Mouse (Mus musculus) adipocyte (in vitro differentiated cells): ENCODE measurements at regions not wholly inside any gene's neighbourhood (a gene's known extent, or its start where the extent isn't known, plus 50 kb on each side); places are given as distances from the start of the nearest gene placed in this dataset.

Experiments used
- DNase-seq: peaks from one replicate; pipeline ENCODE4 v3.0.0-alpha.2; 2016; ENCODE audit warnings: low spot score

DNA sequence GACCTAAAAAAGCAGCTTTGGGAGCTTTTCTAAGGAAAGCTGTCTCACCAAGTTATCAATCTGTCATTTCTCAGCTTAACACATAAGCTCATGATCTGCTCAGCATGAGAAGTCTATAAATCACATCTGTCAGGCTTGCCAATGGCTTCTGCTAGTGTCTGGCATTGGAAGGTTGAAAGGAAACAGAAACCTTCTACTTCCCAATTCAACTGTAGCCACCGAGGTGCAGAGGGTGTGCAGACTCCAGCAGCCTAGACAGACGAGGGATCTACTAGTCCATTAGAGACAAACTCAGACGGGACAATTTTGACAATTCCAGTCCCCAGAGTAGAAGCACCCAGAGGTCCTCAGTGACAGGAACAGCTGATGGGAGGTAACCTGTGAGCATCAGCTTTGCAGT lies 103.0 kb downstream of the Nab1 start:
- no peak for DNase-seq

DNA sequence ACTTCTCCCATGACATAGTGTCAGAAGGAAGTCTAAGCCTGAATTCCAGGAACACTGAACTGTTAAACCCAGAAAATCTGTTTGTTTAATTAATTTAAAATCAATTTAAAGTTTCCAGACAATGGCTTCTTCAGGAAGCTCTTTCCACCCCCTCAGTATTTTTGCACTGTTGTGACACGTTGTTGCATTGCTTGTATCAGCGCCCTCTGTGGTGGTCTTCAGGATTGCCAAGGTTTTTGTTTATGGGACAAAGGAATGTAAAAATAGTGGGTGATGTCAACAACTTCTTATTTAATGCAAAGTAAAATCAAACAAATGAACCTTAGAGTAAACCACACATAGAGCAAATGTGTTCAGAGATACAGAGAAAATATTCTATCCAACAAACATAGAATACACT lies 107.5 kb downstream of the Nab1 start:
- DNase-seq: no peak

DNA sequence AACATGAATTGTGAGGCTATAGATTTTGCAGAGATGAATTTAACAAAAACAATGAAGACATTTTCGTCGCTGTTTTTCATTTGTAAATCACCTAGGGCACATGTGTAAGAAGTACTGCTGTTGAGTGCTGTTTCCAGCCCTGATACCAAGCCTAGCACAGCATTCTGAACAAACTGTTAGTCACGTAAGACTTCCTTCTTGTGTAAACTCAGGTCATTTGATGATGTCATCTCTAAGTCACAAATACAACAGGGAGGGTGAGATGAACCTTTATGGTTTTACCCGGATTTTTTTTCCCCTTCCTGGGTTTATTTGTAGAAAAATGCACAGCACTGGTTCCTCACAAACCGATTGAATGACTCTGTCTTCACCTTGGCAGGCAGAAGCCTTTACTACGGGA lies 111.6 kb downstream of the Nab1 start:
- no peak for DNase-seq

DNA sequence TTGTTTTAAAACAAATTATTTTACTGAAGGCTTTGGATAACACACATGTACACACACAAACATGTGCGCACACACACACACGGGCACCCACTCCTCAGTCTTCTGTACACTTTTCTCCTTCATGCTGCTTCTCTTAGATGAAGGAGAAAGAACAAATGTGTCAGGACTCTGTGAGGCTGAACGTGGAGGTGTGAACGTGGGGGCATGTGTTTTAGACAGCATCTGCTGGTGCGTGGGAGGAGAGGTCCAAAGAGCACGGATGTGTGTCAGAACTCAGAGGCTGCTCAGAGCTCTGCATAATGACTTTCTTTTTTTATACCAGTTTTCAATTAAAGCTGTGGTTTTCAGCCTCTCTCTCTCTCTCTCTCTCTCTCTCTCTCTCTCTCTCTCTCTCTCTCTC lies 112.4 kb downstream of the Nab1 start:
- DNase-seq: no peak

DNA sequence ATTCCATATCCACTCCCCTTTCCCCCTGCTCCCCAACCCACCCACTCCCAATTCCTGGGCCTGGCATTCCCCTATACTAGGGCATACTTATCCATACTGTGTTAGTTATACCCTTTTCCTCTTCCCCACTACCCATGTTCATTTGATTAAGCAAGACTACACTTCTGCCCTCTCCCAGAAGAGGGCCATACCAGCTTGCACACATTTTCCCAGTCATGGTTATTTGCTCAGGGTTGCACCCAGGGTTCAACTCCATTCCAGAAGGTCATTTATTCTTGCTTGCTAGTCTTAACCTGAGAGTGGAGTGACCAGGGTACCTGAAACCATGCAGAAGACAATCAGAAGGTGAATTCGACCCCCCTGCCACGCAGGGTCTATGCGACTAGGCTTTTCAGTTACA lies 113.4 kb downstream of the Nab1 start:
- DNase-seq: no peak

DNA sequence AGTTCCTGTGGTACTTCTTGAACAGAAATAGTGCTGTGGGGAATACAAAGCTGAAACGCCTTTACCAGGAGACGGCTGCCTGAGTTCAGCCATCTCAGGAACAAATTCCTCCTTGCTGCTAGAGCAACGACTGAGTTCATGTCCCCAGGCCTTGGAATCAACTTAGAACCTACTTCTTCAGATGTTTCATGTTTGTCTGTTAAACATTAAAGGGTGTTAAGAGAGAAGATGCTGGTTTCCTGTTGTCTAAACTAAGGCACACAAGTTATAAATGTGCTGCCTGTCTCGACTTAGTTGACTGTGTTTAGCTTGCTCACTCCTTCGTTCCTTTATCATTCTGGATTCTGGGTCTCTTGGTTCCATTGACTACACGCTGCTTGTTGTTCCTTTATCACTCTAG lies 125.2 kb downstream of the Nab1 start:
- no peak for DNase-seq

DNA sequence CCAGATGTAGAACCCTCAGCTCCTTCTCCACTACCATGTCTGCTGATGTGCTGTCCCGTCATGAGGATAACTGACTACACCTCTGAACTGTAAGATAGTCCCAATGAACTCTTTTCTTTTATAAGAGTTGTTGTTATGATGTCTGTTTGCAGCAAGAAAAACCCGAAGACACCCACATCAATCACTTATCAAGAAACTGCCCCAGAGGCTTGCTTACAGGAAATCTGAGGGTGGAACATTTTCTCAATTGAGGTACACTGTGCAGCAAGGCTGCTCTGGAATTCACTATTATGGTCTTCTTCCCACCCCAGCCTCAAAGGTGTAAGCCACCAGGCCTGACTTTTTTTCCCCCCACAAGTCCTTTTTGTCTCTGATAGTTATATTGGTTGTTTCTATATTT lies 125.8 kb downstream of the Nab1 start:
- DNase-seq: no peak

DNA sequence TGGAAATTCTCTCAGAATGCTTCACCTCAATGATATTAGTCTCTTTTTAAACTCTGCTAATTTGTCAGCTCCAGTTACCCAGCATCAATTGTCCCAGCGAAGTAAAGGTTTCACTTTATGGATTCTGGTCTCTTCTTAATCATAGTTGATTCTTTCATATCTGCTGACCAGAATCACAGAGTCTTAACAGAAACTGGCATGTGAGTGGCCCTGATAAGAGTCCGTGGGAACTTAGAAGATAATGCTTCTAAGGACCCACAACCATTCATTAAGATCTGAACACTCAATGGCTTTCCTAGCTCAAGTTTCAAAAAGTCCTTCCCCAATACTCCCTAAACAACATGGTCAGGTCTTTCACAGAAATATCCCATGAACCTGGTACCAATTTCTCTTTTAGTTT lies 126.7 kb downstream of the Nab1 start:
- no peak for DNase-seq

DNA sequence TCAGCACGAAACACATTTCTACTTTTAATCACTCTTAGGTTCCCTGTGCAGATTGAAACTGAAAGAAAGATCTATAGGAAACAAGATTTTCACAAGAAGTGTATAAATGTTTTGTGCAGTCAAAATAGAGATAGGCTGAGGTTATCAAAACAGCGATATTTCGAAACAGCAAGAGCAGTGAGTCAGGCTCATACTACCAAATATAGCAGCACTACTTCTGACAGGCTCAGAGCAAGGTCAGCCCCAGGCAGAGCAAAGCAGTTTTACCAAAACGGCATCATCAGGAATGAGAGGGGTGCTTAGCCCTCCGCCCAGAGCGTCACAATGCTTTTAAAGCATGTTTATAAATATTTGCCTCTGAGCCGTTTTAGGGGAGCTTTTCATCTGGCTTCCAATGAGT lies 133.4 kb upstream of the Gls start:
- peak; percentile 11 for DNase-seq

DNA sequence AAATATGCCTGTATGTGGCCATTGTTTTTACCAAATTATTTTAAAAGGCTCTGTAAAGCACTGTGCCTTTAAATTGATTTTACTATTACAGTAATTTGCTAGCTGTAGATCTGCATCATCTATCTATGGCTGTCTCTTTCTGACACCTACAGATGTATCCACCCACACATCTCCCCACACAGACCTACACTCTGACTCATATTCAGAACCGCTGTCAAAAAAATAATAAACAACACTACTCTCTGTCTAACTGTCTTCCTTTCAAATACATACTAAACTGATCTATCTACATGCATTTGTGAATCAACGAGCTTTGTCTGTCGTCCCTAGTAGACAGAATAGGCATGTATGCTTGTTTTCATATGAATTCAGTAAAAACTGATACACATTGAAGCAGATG lies 130.6 kb upstream of the Gls start:
- no peak for DNase-seq

DNA sequence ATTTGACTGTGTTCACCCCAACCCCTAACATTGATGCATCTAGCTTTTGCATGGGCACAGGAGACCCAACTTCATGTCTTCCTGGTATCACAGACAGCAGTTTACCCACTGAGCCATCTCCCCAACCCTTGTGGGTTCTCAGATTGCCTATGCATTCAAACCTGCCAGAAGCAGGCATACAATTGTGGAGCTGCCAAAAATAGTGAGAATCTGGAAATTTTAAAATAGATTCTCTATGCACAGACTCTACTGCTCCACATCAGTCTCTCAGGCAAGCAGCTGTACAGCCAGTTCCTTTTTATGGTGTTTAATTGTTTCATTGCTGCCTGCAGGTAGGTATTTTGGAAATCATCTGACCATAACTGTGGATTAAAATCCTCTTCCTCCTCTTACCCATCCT lies 129.9 kb upstream of the Gls start:
- no peak for DNase-seq

DNA sequence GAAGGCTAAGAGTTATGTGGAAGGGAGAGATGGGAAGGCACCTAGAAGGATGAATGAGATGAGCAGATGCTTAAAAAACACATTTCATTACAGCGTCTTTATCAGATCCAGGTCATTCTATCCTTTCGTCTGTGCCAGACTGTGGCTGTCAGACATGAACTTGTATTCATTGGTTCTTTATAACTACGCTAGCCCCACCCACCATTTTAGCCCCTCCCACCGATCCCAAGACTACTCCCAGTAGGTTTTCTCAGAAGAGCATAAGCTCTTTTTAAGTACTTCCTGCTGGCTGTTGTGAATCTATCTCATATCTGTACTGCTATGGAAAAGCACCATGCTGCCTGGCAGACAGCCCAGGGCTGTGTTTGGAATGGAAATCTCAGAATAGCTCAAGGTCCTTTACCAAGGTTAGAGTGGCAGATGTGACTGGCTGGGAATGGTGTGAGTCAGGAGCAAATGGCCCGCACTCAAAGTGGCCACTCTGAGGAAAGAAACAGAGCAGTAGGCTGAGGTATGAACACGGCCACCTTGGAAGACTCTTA lies 121.1 kb upstream of the Gls start:
- DNase-seq: peak; percentile 23

DNA sequence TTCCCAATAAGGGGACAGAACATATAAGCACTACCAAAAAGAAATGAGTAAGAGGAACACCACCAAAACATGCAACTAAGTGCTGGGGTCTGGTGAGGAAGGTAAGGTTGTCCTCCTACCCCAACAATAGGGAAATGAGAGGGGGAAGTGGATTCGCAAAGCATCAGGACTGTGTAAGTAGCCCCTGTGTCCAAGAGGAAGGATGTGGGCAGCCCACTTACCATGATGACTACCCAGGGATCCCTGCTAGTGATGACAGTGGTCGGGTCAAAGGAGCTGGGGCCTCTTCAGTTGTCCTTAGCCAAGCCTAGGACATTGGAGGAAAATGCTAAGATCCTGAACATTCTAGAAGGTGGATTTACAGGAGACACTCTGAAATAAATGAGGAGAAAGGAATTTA lies 109.1 kb upstream of the Gls start:
- no peak for DNase-seq

DNA sequence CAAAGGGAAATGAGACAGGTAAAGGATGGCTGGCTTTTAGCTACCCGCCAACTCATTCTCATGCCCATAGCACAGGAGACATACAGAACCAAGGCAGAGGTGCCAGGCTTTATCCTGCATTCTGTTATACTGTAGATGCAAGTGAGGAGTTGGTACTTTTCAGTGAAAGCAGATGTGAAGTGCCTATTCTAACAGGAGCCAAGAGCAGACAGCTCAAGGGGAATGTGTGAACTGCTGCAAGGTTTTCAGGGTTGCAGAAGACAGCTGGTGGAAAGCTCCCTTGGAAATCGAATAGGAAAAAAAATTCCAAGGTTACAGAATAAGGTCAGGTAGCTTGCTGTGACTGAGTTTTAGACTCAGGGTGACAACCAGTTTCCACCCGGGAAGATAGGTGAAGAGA lies 105.7 kb upstream of the Gls start:
- DNase-seq: no peak

DNA sequence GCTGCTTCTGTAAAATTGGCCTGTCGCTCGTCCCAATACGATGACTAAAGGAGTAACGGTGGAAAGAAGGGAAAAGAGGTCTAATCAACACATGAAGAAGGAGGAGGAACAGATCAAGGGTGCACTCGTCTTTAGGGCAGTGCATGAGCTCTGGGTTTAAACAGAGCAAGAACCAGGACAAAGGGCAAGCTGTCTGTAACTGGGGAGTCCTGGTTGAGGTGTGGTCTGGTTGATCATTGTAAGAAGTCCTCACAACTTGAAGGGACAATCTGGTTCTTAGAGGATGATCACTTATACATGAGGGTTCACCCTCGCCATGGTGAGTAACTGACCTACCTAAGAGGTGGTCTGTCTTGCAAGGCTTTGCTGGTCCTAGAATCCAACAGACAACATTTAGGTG lies 105.2 kb upstream of the Gls start:
- DNase-seq: no peak

DNA sequence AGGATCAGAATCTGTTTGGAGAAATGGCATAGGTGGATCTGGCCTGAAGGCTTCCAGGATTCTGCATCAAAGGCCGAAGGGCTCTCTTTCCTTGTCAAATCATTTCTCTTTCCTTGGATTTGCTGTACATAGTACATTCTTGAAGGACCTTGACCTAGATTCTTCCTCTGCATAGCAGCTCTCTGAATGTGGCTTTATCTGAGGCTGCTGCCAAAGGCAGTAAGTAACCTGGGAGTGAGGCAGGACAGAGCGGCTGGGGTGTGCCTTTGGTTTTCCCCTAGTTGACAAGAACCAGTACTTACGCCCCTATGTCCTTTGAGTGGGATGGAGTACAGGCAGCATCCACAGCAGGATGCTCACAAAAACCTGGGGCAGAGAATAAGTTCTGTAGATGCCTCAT lies 103.7 kb upstream of the Gls start:
- no peak for DNase-seq

DNA sequence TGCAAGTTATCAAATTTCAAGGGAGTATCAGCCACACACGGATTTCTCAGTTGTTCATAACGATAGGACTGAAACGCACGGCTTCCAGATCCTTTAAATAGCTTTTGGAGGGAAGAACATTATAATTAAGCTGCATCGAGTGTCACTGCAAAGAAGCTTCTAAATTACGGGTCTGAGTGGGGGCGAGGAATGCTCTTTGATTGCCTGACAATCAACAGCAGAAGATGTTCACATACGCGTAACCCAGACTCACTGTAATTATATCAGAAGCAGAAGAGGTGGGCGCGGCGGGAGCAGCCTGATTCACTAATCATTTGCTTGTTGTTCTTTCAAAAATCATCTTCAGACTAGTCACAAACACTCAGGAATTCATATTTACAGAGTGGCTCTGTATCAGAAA lies 99.0 kb upstream of the Gls start:
- DNase-seq: no peak

DNA sequence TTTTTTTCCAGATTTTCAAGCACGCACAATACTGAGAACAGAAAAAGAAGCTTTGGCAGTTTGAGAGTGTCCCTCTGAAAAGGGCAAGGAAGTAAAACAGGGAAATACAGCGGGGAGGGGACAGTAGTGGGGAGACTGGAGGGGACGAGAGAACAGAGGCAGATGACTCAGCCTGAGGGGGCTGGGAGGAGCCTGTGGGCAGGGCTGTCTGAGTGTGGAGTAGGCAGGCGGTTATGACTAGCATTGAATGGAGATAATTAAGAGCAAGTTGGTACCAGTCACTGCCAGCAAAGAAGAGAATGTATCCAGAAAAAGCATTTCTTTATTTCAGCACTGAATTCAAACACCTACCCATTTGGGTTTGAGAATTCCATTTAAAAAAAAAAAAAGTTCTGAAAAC lies 98.4 kb upstream of the Gls start:
- no peak for DNase-seq

DNA sequence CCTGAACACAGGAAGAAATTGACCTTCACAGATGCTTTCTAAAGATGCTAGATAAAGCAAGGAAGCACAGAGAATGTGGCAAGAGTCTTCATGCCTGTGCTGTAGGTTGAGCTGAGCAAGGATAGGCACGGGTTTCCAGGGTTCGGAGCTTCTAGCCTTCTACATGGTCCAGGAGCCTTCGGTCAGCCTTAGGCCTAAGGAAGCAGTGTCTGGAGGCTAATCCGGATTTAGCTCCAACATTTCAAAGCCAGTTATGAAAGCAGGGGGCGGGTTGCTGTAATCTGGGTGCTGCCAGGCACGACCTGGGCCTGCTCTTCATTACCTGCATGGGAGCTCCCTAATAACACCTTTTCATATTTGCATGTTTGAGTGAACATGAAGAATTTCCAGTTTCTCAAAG lies 97.5 kb upstream of the Gls start:
- DNase-seq: no peak

DNA sequence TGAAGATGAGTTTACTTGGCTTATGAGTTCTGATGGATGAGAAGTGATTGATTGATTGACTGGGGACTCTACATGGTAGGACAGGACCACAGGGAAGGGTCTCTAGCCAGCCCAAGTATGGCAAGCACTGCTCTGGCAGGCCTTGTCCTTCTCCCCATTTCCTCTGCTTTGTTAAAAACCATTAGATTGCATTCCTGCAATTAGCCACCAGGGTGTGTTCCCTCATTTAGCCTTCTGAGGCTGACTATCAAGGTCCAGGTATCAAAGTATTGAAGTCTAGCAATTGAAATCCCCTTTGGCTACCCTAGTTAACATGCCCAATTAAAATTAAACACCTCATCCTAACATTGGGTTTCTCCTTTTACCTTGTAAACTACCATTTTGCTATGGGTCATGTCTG lies 95.5 kb upstream of the Gls start:
- no peak for DNase-seq

DNA sequence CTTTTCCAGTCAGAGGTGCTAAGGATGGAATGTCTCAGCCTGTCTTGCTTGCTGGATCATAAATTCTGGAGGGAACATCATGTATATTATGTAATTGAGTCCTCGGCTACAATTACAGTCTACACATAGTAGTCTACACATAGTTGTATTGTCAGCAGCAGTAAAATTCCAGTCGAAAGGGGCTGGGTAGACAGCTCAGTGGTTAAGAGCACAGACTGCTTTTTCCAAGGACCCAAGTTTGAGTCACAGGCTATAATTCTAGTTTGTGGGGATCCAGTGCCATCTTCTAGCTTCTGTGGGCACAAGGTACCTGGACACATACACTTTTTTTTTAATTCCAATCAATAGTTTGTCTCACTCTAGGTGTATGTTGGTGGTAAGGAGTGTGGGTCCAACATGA lies 91.3 kb upstream of the Gls start:
- DNase-seq: no peak

DNA sequence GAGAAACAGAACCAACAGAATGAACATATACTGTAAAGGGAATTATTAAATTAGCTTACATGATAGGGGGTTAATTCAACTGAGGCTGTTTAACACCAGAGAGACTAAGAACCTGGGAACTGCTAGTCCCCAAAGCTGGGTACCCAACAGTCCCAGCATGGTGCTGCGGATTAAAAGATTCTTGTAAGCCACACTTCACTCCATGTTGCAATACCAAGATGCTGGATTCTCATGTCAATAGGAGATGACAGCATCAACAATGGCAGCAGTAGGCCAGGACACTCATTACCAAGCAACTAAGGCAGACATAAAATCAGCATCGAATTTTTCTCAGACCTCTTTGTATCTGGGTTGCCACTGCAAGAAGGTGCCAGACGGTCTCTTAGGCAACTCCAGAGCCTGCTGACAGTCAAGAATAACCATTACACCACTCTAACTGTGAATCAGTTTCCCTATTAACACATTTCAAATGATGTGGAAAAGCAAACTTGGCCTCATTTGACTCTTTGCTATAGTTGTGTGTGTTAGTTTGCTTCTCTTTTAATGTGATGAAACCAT lies 79.1 kb upstream of the Gls start:
- DNase-seq: no peak

DNA sequence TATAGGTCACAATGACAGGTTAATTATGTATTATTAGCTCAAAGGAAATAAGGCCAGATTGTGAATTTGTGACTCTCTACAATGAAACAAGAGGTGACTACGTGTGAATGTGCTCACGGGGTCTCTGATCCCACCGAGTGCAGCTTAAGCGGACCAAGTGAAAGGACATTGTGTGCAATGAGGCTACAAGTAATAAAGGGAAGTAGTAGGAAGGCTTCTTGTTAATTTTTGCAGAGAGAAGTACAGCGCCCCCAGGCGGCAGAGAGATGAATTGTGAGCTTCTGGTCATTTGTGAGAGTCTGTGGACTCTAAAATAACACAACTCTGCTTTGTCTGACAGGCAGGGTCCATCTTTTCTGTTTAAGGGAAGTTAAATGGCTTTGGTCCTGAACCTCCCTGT lies 73.9 kb upstream of the Gls start:
- peak; percentile 14 for DNase-seq

DNA sequence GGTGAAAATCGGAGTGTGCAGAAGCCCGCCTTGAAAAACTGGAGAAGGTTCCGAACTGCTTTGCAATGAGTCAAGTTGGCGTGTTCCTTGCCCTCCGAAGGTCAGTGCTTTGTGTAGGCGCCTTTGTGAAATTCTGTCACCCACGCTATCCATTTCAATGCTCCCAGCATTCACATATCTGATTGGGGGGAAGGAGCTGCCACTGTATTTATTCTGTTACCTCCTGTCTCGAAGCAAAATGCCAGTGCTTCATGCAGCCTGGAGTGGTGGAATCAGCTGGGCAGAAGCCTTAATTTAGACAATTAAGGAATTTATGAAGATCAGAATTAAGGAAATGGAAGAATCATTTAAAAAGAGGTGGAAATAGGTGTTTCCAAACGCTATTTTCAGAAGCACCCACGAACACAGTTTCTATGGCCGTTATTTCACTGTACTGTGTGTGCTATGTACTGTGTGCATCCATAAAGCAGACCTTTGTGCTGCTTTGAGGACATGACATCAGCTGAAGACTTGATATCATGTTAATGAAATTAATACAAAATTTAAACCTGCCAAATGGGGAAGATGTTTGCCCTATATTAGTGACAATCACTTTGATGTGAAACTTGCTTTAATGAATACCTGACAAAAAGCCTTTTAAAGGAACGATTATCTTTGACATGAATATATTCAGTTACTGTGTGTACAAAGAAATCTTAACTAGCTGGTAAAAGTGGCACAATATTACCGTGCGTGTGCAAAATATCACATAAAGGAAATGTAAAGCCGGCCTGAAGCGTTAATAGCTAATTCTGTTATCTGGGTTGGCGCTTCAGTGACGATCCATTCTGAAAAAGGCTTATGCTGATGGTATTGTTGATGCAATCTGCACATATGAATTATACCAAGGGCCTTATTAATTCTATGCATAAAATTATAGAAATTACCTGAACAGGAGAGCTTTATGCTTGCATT lies 72.9 kb upstream of the Gls start:
- no peak for DNase-seq
